Mouse (Mus musculus) brain, embryonic 18.5 days (tissue): Measurements from ENCODE around the gene Iqschfp.

Experiments
- DNase-seq: peaks from one replicate; pipeline ENCODE4 v3.0.0-alpha.2; 2012; ENCODE audit warnings: low read depth, low spot score

The Iqschfp gene

DNA sequence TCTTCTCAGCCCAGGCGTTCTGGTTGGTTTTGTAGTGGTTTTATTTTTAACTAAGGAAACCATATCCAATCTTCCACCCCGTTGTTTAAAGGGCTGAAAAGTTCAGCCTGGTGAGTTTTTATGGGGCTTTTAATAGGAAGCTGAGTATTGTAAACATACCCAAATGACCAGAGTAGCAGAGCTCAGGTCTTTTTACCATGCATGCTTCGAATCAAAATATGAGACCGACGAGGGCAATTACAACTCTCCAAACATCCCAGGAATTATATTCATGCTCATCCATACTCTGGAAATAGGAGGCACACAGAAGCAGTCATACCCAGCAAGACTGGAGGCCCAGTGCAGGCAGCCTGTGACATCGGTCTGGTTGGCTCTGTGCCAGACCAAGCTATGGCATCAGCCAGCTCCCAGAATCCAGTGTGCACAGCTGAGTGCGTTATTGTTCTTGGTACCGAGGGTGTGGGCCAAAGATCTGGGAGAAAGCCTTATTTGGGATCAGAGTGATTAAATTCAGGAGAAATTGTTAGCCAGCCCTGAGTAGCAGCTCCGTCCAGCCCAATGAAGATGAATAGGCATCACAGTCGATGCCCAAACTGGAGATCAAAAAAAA is 703.4 kb downstream of the Iqschfp start:
- DNase-seq: no peak

DNA sequence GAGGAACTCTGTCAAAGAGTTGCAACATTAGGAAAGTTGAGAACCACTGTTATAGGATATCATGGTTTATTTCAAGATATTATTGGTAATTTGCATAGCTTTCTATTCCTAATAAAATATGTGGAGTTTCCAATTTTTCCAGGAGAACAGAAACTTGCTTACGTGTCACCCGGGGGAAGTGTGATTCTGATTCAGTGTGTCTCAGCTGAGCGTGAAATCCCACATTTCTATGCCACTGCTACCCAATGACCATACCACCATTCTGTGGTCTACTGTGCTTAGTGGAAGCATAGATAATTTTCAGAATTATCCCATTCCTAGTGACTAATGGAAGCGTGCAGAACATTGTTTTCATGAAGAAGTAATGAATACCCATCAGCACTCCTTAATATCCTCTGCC is 704.9 kb downstream of the Iqschfp start:
- DNase-seq: no peak

DNA sequence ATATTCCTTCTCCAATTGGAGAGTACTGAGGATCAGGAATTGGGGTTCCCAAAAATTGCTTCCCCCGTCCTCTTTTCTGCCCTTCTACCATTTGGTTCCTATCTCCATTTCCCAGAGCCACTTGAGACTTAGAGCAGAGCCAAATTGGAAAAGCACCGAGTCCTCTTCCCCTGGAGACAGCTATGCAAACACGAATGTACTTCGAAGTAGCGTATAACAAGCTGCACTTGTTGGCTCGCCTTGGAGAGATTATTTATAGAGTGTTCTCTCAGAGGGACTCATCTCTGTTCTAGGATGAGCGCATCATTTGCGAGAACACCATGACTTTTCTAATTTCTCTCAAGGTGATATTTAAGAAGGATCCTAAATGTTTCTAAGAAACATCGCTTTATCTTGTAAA is 710.9 kb downstream of the Iqschfp start:
- no peak for DNase-seq

DNA sequence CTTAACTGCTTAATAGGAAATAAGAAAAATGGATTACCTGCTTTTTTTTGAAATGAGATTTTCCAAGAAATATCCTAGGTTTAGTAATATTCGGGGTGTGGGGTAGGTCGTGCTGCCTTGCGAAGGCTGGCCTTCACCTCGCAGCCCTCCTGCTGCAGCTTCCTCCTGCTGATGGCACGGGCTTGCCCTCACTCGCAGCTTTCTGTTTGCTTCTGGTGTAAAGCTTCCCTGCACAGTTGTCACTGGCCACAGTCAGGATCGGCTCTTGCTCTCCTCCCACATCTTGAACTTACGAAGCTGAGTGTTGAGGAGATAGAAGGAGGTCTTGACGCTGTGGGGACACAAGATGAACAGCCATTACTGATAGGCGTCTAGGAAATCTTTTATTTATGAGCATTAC is 712.4 kb downstream of the Iqschfp start:
- no peak for DNase-seq

DNA sequence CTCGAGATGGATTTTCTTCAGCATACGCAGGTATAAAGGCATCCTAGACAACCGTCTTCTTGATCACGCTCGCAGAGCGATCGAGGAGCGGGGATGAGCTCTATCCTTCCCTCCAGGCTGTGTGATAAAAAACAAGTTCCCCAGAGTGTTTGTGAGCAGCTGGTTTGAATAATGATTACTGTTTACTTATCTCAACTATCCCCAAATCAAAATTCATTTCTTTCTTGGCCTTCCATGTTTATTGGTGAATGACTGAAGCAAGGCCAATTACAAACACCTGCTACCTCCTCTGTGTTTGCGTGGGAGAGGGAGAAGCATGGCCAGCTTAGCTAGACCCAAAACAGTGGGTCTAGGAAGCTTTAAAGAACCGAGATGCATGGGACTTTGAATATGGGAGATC is 712.9 kb downstream of the Iqschfp start:
- no peak for DNase-seq

DNA sequence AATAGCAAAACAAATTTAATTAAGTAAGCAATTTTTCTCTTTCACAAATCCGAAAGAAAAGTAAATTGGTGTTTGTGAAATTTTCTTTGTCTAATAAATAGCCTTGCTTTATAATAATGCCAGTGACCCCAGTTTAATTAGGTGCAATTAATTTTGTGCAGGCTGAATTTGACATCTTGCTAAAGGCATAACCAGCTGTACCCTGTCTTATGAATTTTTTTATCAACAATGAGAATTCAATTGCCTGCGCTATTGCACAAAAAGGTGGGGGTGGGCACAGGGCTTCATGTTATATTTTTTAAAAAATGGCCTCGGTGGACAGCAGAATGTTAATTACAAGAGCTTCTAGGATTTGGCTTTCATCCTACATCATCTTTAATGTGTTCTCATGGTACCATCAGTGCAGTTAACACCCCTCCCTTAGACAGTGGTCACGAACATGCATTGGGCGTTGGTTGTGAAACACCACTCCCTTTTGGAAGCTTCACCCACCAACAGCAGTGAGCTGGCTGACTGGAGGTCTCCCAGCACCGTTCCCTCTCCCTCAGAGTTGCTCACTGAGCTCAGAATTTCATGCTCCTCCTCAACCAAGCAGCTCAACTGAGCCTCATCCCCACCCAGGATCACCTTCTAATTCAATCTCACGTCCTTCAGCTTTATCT is 714.0 kb downstream of the Iqschfp start:
- no peak for DNase-seq

DNA sequence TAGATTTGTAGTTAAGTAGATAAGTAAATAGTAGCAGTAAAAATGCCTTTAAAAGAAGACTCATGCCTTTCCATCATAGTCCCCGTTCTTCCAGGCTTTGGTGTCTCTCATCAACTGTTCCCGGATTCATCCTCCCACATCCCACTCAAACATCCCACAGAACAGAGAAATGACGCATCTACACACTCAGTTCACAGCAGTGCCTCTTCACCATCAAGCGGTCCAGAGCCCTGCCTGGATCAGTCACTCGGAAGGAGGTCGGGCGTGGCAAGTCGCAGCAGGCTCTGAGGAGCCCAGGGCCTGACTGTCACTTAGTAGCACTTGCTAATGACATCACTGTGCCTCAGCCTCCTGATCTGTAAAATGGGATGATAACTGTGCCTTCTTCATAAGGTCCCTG is 714.7 kb downstream of the Iqschfp start:
- DNase-seq: no peak

DNA sequence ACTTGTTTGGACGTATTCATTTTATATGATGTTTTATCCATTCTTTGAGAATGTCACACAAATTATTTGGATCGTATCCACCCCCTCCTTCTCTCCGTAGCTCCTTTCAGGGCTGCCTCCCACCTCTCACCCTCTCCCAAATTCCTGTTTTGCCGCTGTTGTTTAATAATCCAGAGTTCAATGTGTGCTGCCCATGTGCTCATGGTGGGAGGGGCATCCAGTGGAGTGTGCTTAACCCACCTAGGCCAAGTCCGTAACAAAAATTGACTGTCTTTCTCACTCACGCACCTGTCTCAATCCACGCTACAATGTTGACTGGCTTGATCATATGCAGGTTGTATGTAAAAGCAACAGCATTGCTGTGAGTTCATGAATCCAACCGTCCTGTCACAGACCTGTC is 715.3 kb downstream of the Iqschfp start:
- DNase-seq: no peak

DNA sequence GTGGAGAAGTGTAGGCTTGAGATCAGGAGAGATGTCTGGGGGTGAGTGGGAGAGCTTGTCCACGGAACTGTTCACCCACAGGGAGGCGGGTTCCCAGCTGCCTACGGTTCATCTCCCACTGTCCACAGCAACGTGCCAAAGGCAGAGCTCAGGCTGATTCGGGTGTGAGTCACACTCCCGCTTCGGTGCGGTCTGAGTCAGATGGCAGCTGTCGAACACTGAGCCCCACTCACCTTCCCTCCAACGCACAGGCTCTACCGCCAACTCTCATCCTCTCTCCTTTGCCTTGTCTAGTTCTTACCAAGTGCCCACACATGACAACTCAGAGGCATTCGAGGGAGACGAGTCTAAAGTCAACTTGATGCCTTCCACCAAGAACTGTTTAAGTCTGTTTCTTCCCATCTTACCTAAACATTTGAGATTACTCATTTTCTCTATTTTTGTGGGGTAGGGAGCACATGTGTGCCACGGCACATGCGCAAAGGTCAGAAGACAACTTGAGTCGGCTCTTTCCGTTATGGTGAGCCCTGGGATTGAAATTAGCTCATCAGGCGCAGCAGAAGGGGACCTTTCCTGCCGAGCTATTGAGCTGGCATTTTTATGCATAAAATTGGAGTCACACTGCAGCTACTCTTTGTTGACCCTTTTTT is 716.9 kb downstream of the Iqschfp start:
- DNase-seq: no peak

DNA sequence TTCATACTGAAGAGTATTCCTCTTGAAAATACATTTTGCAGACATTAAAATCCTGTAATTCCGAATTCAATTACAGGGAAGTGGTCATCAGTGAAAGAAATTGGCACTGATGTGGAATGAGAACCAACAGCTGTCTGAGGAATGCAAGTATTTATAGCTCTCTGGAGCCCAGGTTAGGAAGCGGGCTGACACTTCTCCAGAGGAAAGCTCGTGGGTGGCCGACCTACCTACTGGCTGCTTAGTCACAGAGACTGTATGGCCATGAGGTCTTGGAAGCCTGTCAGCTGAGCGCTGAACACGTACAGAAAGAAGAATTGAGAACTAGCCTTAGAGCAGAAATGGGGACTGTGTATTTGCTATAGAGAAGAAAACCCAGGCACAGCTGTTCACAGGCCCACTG is 718.0 kb downstream of the Iqschfp start:
- DNase-seq: no peak

DNA sequence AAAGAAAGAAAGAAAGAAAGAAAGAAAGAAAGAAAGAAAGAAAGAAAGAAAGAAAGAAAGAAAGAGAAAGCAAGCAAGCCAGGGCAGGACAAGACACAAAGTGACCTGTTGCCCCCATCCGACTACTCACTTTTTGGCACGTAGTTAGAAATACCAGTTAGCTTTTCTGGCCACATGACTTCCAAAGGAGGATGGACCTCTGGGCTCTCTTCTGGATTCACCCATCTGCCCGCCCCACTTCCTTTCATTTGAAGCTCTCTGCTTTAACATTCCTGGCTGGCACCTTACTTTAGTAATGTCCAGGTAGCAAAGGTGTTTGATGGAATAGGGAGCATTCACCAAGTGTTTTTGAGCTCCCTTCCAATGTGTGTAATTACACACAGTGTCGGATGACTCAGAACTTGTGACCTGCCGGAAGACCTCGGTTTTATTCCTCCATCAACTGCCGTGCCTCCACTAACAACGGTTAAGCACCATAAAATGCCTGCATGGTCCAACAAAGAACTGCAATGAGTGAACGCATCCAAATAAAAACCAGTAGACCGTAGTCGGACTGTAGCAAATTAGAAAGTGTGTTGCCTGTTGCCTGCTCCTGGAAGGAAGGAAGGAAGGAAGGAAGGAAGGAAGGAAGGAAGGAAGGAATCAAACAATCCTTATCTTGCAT is 718.7 kb downstream of the Iqschfp start:
- DNase-seq: no peak

DNA sequence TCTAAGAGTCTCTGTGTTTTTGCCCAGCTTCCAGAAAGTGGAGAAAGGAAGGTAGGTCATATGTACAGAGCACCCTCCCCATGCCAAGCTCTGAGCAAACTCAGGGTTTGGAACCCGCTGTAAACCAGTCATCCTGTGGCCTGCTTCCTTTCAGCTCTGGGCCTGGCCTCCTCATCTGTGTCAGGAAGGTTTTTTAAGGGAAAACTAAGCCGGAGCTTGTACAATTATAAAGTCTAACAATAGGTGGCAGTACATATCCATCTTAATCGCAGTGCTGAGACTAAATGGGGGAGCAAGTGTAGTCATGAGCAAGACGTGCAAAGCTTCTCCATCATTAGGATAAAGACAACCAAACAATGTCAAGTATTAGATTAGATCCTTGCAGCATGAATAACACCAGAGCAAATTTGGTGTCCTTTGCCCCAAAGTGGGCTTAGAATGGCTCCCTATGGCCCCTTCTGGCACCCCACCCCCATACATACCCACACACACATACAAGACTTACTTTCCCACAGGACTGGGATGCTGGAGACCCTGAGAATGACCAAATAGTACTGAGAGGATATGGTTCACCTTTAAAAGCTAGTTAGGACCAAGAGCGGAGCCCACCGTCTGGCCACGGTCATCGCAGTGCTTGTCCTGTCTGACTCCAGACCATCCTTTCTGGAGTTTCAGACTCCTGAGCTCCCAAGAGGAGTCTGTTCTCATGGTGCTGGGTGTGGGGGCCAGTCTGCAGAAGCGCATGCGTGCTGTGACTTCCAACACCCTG is 723.2 kb downstream of the Iqschfp start:
- no peak for DNase-seq

DNA sequence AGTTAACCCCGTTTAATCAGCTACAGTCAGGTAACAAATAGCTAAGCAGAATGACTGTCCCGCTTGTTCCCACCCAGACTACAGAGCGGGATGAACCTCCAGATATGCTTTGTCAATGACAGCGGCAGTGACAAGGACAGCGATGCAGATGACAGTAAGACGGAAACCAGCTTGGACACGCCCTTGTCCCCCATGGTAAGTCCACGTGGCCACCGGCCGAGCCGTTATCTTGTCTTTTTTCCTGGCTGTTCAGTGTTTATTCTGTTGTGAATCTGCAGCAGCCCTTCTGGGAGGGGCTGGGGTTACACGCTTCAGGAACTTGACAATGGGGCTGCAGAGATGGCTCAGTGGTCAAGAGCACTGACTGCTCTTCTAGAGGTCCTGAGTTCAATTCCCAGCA is 724.3 kb downstream of the Iqschfp start:
- no peak for DNase-seq

DNA sequence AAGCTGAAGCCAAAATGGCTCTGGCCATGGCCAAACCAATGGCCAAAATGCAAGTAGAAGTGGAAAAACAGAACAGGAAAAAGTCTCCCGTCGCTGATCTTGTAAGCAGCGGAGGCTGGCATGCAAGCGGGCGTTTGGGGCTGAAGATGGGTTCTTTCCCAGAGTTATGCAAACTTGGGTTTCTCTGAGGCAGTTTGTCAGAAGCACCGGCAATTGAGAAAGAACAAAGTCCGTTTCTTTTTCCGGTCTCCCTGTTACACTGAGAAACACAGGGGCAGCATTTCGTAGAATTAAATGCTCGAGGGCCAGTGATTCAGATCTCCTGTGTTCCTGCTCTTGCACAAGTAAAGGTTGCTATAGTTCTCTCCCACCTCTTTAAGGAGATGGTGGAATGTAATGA is 725.7 kb downstream of the Iqschfp start:
- DNase-seq: no peak

DNA sequence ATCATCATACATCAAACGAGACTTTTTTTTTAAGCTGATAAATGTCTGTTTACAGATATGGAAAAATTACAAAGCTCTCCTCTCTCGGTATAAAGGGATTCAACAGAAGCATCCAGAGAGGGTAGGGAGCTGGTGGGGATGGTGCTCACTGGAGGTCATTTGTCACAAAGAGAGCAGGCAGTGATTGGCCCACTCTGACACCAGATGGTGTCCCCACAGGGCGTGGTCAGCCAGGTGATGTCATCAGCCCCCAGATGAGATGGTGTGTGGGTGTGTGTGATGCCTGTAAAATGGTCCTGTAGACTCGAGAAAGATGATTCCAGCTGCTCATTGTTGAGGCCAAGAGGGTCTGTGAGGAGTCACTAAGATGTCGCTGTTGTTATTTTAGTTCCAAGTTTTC is 727.1 kb downstream of the Iqschfp start:
- no peak for DNase-seq

DNA sequence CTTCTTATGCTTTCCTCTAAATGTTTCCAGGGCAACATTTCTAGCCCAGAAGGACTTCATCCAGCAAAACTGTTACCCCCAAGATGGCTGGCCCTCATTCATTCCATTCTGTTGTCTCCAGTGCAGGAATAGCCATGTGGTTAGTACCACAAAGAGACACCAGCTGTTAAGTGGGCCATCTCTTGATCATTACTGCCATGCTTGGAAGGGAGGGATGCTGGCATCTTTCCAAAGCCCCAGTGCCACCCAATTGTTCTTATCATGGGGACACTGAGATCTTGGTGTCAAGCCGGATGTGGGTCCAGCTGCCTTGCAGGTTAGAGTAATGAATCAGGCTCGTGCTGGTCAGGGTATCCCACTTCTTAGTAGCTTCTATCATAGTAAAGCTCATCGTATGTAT is 729.9 kb downstream of the Iqschfp start:
- no peak for DNase-seq

DNA sequence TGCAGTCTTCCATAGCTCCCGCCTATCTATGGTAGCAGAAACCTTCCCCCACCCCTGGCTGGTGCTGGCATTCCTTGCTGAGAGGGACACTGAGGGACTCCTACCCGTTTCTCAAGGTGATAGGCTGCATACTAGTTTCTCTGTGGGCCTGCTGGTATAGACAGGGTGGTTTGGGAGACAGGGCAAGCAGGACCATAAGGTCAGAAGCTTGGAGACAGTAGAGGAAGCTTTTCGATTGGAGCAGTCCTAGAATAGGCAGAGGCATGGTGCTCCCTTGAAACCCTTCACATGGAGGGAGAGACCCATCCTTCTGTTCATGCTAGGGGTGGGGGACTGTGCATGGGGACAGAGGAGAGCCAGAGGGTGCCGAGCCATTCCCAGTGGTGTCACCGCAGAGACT is 731.0 kb downstream of the Iqschfp start:
- no peak for DNase-seq

DNA sequence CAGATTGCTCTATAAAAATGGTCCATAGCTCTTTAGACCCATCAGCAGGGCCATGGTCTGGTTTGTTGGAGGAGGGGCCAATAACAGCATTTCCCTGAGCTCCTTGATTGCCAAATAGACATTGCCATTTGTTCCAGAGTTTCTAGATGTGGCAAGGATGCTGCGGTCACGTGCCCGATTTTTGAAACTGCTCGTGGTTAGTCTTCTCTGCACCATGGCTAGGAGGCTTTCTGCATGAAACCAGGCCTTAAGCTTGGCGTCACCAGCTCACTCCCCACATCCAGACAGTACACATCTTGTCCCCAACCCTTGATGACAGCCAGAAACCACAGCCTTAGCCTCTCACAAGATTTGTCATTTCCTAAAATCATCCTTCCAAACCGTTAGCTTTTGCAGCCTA is 732.4 kb downstream of the Iqschfp start:
- no peak for DNase-seq

DNA sequence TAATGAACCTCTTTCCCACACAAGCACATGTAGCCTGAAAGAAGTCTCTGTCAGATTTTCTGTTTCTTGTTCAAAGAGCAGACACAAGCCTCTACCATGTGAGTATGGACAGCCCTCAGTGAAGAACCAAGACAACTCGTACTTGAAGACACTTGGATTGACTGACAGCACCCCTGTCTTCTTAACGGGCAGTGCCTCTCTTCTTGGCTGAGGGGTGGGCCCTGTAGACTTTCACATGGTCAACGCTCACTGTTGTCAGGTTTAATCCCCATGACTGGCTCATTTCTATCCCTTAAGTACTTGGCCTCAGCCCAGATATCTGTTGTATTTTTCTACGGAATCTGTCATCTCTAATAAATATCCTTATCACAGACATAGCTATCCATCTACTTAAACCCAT is 738.2 kb downstream of the Iqschfp start:
- DNase-seq: no peak

DNA sequence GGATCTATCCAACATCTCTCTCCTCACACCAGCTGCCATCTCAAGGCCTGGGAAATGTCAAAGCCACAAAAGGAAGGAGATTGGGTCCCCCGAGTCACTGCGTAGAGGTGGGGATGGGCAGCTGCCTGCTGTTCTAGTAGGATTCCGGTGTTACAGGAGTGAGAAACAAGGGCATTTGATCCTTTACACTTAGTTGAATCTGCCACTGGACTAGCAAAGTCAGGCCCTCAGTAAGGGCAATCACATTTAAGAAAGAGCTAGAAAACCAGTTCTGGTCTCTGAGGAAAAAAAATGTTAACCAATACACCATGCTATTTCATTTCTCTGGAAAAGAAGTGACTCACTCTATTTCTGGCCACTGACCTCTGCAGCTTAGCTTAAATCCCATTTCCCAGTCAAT is 738.8 kb downstream of the Iqschfp start:
- no peak for DNase-seq

DNA sequence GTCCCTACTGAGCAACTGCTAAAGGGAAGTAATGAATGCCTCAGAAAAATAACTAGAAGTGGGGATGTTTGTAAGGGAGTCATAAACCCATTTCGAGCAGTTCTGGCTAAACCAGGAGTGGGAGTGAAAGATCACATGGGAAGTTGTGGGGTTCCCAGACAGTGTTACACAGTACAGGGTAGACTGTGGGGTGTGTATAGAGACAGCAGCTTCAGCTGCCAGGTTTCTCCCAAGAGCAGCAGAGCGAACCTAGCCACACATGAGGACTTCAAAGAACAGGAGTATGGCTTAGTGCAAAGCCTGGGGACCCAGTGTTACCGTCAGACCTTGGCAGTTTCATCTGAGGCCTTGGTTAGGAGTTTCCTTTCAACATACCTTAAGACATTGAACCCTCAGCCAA is 740.7 kb downstream of the Iqschfp start:
- no peak for DNase-seq

DNA sequence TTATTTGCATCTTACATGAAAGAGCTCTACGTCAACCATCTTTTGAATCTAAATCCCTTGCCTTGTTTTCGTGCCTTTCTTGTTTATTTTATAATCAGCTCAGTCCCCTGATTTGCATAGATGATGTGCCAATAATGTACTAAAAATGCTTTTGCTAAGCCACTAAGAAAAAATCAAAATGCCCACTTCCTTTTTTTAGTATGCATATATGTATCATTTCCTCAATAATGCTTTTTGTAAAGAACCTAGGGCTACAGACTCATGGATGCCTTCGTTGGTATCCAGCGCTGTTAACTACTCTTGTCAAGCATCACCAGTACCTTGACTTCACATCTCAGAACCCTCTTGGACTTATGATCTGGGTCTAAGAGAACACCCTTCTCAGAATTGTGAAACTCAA is 741.5 kb downstream of the Iqschfp start:
- DNase-seq: no peak
